Mouse (Mus musculus): ENCODE results near the gene Pld1. TPM values are rescaled to one million over a fixed set of nuclear protein-coding genes. Genes with fewer than 3 reads are reported as not detected.

Gene Pld1
- total and polyA plus RNA-seq, 2 experiments from 2014 or later = 5.0 to 6.7 TPM

DNA sequence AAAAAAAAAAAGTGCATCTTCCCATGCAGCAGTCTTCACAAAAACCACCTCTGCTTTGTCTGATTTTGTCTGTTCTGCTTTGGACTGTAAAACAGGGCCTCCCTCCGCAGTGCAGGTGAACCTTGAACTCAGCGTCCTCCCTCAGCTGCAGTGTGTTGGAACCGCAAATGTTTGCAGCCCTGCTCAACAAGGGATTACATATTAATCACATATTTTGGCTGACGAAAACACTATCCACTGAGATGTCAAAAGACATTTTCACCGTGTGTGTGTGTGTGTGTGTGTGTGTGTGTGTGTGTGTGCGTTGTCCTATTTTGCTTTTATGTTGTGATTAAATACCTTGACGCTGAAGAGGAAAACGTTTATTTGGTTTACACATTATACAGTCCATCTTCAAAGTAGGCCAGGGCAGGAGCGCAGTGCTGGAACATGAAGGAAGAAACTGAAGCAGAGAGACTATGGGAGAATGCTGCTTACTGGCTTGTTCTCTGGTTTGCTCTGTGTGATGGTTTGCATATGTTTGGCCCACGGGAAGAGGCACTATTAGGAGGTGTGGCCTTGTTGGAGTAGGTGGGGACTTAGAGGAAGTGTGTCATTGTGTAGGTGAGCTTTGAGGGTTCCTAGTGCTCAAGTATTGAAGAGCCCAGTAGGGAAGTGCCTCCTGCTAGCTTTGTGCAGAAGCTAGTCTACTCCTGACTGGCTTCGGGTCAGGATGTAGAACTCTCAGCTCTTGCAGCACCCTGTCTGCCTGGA lies 17.1 kb upstream of the Pld1 start:
- no peak overlapping the region for H3K4me3 ChIP-seq (ENCODE audit: low read depth, low read length)
- no peaks in the 10 kb centered on the region for H3K27me3 ChIP-seq (ENCODE audit: insufficient read depth, low read length)
- TF ChIP-seq CTCF (IDR thresholded peaks at IDR 0.05) = no peak
- no peak overlapping the region for H3K9ac ChIP-seq (replicated peaks; ENCODE audit: low read length, poor library complexity, severe bottlenecking)
- no peak overlapping the region for H3K27ac ChIP-seq (ENCODE audit: low read depth, low read length)
- no peak overlapping the region for H3K4me2 ChIP-seq (ENCODE audit: low read depth, low read length, poor library complexity, severe bottlenecking)
- DNase-seq (ENCODE audit: low spot score) (no peak), ATAC-seq (ENCODE audit: low FRiP score) (no peak)
- no peaks in the 10 kb centered on the region for H3K36me3 ChIP-seq (ENCODE audit: insufficient read depth, low read length)
- H3K4me1 ChIP-seq (ENCODE audit: insufficient read depth, low read length) = no peaks in the 10 kb centered on the region
- whole genome bisulfite sequencing = 90% methylated on average over 11 of the region's 11 CpGs
- H3K9me3 ChIP-seq (ENCODE audit: low read length) = no peaks in the 10 kb centered on the region

DNA sequence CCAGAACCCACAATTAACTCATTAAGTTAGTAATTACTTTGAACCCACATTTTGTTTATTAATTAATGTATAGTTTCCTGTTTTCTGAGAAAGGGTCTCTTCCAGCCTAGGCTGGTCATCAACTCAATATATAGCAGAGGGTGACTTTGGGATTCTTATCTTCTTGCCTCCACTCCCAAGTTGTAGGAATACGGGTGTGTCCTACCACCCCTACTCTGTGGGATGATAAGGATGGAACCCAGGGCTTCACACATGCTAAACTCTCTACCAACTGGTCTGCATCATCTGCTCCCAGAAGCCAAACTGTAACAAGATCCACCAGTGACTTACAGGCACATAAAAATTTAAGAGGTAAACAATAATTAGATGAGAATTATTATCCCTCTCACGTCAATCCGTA lies 14.5 kb upstream of the Pld1 start:
- TF ChIP-seq CTCF (IDR thresholded peaks at IDR 0.05) = no peak
- Histone ChIP-seq H3K9me3 (ENCODE audit: low read length) (no peaks in the 10 kb centered on the region), H3K9ac (replicated peaks; ENCODE audit: low read length, poor library complexity, severe bottlenecking) (no peak overlapping the region), H3K4me2 (ENCODE audit: low read depth, low read length, poor library complexity, severe bottlenecking) (no peak overlapping the region), H3K4me3 (ENCODE audit: low read depth, low read length) (no peak overlapping the region), H3K36me3 (ENCODE audit: insufficient read depth, low read length) (no peaks in the 10 kb centered on the region), H3K4me1 (ENCODE audit: insufficient read depth, low read length) (no peaks in the 10 kb centered on the region), H3K27me3 (ENCODE audit: insufficient read depth, low read length) (no peaks in the 10 kb centered on the region), H3K27ac (ENCODE audit: low read depth, low read length) (no peak overlapping the region)
- DNase-seq (ENCODE audit: low spot score) = no peak
- 88% methylated on average over 3 of the region's 3 CpGs for WGBS
- no peak for ATAC-seq (ENCODE audit: low FRiP score)

- Histone ChIP-seq H3K27me3 (ENCODE audit: insufficient read depth, low read length) (no peaks in the 10 kb centered on the region), H3K9me3 (ENCODE audit: low read length) (no peaks in the 10 kb centered on the region), H3K27ac (ENCODE audit: low read depth, low read length) (no peak overlapping the region), H3K36me3 (ENCODE audit: insufficient read depth, low read length) (no peaks in the 10 kb centered on the region), H3K4me3 (ENCODE audit: low read depth, low read length) (no peak overlapping the region), H3K9ac (replicated peaks; ENCODE audit: low read length, poor library complexity, severe bottlenecking) (no peak overlapping the region), H3K4me1 (ENCODE audit: insufficient read depth, low read length) (no peaks in the 10 kb centered on the region), H3K4me2 (ENCODE audit: low read depth, low read length, poor library complexity, severe bottlenecking) (no peak overlapping the region)
- DNase-seq (ENCODE audit: low spot score) (no peak), ATAC-seq (ENCODE audit: low FRiP score) (no peak)
- WGBS = 90% methylated on average over 4 of the region's 4 CpGs
- no peak for TF ChIP-seq CTCF (IDR thresholded peaks at IDR 0.05)
Measured at GRCm38 (mm10) chr3:27929219-27929618, 9.3 kb upstream of the Pld1 start.

DNA sequence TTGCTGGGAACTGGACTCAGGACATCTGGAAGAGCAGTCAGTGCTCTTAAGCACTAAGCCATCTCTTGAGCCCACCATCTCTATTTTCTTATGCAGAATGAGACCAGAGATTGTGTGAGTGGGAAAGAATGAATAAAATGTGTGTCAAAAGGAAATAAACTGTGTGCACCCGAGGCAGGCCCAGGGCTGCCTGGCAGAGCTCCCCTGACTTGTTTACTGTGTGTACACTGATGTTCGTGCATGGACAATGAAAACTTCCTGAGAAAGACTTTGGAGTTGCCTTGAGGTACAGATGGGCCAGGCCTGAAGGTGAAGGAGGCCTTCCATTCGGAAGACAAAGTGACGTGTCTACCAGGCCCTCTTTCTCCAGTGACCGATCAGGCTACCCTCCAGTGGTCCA lies 6.1 kb upstream of the Pld1 start:
- WGBS = 91% methylated on average over 5 of the region's 5 CpGs

GRCm38 (mm10) chr3:27935644-27936043 lies 2.9 kb upstream of the Pld1 start:
- no peak overlapping the region for H3K4me2 ChIP-seq (ENCODE audit: low read depth, low read length, poor library complexity, severe bottlenecking)
- peaks cover 10% of the 10 kb centered on the region; the same call in 1 of the 2 replicates for H3K27me3 ChIP-seq (ENCODE audit: insufficient read depth, low read length)
- H3K27ac ChIP-seq (ENCODE audit: low read depth, low read length) = no peak overlapping the region
- DNase-seq (ENCODE audit: low spot score) (no peak), ATAC-seq (ENCODE audit: low FRiP score) (no peak)
- H3K4me1 ChIP-seq (ENCODE audit: insufficient read depth, low read length) = no peaks in the 10 kb centered on the region
- no peaks in the 10 kb centered on the region for H3K9me3 ChIP-seq (ENCODE audit: low read length)
- no peaks in the 10 kb centered on the region for H3K36me3 ChIP-seq (ENCODE audit: insufficient read depth, low read length)
- no peak overlapping the region for H3K9ac ChIP-seq (replicated peaks; ENCODE audit: low read length, poor library complexity, severe bottlenecking)
- WGBS = 62% methylated on average over 3 of the region's 3 CpGs
- TF ChIP-seq CTCF (IDR thresholded peaks at IDR 0.05) = no peak
- no peak overlapping the region for H3K4me3 ChIP-seq (ENCODE audit: low read depth, low read length)

More for the DNA sequence above, 6.1 kb upstream of the Pld1 start:
- DNase-seq (ENCODE audit: low spot score) (no peak), ATAC-seq (ENCODE audit: low FRiP score) (no peak)
- H3K9ac ChIP-seq (replicated peaks; ENCODE audit: low read length, poor library complexity, severe bottlenecking) = no peak overlapping the region
- no peaks in the 10 kb centered on the region for H3K9me3 ChIP-seq (ENCODE audit: low read length)
- H3K4me1 ChIP-seq (ENCODE audit: insufficient read depth, low read length) = no peaks in the 10 kb centered on the region
- H3K36me3 ChIP-seq (ENCODE audit: insufficient read depth, low read length) = no peaks in the 10 kb centered on the region
- H3K4me2 ChIP-seq (ENCODE audit: low read depth, low read length, poor library complexity, severe bottlenecking) = no peak overlapping the region
- no peak overlapping the region for H3K27ac ChIP-seq (ENCODE audit: low read depth, low read length)
- no peak for TF ChIP-seq CTCF (IDR thresholded peaks at IDR 0.05)
- H3K27me3 ChIP-seq (ENCODE audit: insufficient read depth, low read length) = 0 out of 2 replicates have a peak, but pooled peaks cover 3% of the 10 kb centered on the region
- H3K4me3 ChIP-seq (ENCODE audit: low read depth, low read length) = no peak overlapping the region

GRCm38 (mm10) chr3:27936731-27937130 lies 1.8 kb upstream of the Pld1 start:
- DNase-seq (ENCODE audit: low spot score) (no peak), ATAC-seq (ENCODE audit: low FRiP score) (no peak)
- Histone ChIP-seq H3K4me1 (ENCODE audit: insufficient read depth, low read length) (no peaks in the 10 kb centered on the region), H3K9me3 (ENCODE audit: low read length) (no peaks in the 10 kb centered on the region), H3K4me2 (ENCODE audit: low read depth, low read length, poor library complexity, severe bottlenecking) (no peak overlapping the region), H3K36me3 (ENCODE audit: insufficient read depth, low read length) (no peaks in the 10 kb centered on the region), H3K27me3 (ENCODE audit: insufficient read depth, low read length) (peaks cover 10% of the 10 kb centered on the region; the same call in 1 of the 2 replicates), H3K4me3 (ENCODE audit: low read depth, low read length) (no peak overlapping the region), H3K9ac (replicated peaks; ENCODE audit: low read length, poor library complexity, severe bottlenecking) (no peak overlapping the region), H3K27ac (ENCODE audit: low read depth, low read length) (no peak overlapping the region)
- no peak for TF ChIP-seq CTCF (IDR thresholded peaks at IDR 0.05)
- 87% methylated on average over 5 of the region's 5 CpGs for WGBS

Data from midbrain, postnatal 0 days (tissue).